Mouse (Mus musculus): ENCODE results near the gene Slc22a14.

DNA sequence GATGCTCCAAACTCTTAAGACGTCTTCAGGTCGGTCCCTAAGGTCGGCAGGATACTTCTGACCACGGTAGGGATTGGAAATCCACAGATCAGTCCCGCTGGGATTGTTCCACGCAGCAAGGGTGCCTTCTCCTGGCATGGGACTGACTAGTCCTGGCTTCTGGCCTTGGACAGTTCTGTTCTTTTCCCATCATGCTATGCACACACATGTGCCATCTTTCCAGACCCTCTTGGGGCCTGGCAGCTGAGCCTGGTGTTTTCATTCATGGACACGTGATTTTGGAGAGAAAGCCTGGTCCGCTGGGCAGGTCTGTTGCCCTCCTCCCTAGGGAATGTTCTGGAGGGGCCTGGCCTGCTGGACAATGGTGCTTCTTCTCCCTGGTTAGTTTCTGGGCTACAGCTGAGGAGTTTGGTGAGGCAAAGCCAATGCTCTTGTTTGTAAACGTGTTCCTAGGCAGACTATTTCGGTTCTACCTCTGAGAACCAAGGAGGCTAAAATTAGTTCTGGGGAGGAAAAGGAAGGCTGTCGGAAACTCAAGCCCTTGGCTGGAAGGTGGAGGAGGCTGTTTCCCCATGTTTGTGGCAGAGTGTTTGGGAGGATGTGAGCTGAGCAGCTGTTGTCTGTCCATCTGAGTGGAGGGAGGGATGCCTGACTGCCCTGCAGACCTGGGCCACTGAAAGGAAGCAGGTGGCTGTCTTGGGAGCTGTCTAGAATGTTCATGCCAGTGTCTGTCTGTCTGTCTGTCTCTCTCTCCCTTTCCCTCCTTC is 43.7 kb upstream of the Slc22a14 start:
- no peak for TF ChIP-seq POLR2A (IDR thresholded peaks at IDR 0.05; ENCODE audit: low read depth, low read length)
- TF ChIP-seq CTCF (IDR thresholded peaks at IDR 0.05; ENCODE audit: extremely low read depth, insufficient read length, insufficient replicate concordance, low read depth, low read length): no peak
